Mouse (Mus musculus): ENCODE measurements around the gene Fgb. TPM values are rescaled to one million over a fixed set of nuclear protein-coding genes. Genes with fewer than 3 reads are reported as not detected.

The Fgb gene
- total RNA-seq, 2 experiments from 2014 or later = not detected

DNA sequence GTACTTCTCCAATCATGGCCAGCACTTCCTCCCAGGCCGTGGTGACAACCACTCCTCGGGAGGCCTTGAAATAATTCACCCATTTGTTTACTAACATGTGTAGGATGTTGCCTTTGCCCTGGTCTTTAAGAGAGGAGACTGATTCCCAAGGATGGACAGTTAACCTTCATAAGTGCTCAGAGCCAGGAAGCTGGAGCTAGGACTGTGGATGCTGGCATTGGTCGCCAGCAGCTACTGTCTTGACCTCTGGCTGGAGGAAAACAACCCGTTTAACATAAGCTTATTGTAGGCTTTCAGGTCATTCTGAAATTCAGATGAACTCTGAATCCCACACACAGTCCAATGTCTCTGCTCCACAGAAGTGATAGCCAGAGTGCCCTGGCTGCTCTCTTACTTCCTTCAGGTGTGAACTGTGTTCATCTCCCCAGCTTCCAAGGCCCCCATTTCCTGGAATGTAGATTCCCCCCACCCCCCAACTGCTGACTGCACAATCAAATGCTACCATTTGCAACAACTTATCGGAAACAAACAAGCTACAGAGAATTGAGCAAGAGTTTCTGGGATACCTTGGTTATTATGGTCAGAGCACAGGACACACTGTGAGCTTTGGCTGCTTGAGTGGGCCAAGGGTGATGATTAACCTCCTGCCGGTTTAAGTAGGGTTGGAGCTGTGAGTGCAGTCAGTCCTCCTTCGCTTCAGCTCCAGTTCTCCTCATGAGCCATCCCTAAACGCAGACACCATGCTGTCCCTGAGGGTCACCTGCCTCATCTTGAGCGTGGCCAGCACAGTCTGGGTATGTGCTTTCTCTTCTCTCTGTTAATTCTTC lies 24.0 kb downstream of the Fgb start, which contains the start of gene Fga:
Gene Fga, plus strand, starts transcription at position 602 of the 827 bp plus-strand sequence.
- no peak for TF ChIP-seq CTCF (IDR thresholded peaks at IDR 0.05)
- intact Hi-C loops (cut with DNase I) = no loop called here
- H3K4me3 ChIP-seq = no peak within 1 kb of the TSS
- no peak within 1 kb of the TSS for H3K27ac ChIP-seq
- no peak for DNase-seq (ENCODE audit: extremely low spot score in 1 of 2, low spot score in 2 of 2)

DNA sequence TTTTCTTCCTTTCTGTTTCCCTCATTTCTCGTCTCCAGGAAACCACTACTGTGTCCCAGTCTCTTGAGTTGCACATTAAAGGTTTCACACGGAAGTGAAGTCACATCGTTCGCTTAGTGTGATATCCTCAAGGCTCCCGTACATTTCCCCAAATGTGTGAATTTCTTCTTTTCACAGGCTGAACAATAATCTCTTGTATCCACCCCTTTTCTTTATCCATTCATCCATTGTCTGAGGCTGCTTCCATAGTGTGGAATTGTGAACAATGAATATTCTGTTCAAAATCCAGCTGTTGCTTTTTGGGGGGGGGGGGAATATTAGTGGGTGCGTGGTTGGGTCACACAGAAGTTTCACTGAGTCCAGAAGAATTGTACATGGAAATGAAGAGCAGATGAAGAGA lies 24.6 kb downstream of the Fgb start:
- Histone ChIP-seq H3K27ac (no peak overlapping the region), H3K4me3 (no peak overlapping the region)
- intact Hi-C loops (cut with DNase I) = no loop called here
- no peak for TF ChIP-seq CTCF (IDR thresholded peaks at IDR 0.05)
- DNase-seq (ENCODE audit: extremely low spot score in 1 of 2, low spot score in 2 of 2) = no peak

DNA sequence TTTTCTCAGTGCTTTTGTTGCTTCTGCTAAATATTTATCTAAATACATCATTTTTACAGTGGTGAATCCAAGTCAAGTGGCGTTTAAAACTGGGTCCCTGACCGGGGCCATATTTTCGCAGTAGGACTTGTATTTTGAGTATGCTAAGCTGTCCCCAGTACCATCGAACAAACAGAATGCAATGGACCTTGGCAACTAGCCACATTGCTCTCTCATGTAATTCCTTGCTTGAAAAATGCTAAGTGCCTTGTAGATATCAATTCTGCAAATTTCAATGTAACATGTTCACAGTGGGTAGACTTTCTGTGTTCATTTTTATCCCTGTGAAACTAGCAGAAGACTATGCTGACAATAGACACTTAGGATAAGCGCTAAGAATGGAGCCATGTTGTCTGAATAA lies 28.5 kb downstream of the Fgb start:
- intact Hi-C loops (cut with DNase I) = no loop called here
- no peak for TF ChIP-seq CTCF (IDR thresholded peaks at IDR 0.05)
- Histone ChIP-seq H3K27ac (no peak overlapping the region), H3K4me3 (no peak overlapping the region)
- DNase-seq (ENCODE audit: extremely low spot score in 1 of 2, low spot score in 2 of 2) = no peak

DNA sequence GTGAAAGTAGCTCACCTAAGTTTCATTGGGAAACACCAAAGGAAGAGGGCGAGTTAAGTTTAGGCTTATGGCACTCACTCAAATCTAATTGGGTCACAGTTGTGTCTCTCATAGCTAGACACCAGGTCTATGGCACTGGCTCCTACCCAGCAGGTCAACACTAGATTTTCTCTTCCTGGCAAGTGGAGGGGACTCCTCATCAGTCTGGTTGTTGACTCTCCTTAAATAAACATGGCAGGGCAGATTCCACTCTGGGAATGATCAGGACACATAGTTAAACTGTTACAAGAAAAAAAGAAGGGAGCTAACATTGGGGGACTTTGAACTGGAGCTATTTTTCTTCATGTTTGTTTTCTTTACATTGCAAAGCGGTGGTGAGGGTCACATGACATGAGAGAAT lies 29.3 kb downstream of the Fgb start:
- intact Hi-C loops (cut with DNase I) = no loop called here
- H3K27ac ChIP-seq = no peak overlapping the region
- no peak overlapping the region for H3K4me3 ChIP-seq
- TF ChIP-seq CTCF (IDR thresholded peaks at IDR 0.05) = no peak
- DNase-seq (ENCODE audit: extremely low spot score in 1 of 2, low spot score in 2 of 2) = no peak

DNA sequence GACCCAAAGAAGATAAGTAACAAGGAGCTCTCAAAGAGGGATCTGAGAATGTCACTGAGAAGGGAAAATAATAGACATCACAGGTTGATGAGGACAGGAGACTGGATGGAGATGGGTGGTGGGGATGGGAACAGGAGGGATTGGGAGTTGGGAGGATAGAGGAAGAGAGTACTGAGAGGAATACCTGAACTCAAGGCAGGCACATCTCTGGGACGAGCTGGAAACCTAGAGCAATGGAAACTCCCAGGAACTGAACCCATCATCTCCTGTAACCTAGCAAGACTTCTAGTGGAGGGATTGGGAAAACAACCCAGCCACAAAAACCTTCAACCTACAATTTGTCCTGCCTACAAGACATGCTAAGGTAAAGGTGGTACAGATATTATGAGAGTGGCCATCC lies 33.4 kb downstream of the Fgb start:
- no peak for TF ChIP-seq CTCF (IDR thresholded peaks at IDR 0.05)
- Histone ChIP-seq H3K27ac (no peak overlapping the region), H3K4me3 (no peak overlapping the region)
- intact Hi-C loops (cut with DNase I) = no loop called here
- DNase-seq (ENCODE audit: extremely low spot score in 1 of 2, low spot score in 2 of 2) = no peak

DNA sequence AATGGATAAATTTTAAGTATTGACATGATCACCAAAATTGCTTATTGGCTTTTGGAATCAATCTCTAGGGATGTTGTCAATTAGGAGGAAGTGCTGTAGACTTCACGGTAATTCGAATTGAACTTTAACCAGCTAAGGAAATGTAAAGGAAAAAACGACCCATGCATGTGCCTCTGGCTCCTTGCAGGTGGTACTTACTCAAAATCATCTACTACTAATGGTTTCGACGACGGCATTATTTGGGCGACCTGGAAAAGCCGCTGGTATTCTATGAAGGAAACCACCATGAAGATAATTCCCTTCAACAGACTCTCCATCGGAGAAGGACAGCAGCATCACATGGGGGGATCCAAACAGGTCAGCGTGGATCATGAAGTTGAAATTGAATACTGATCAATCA lies 35.7 kb downstream of the Fgb start:
- H3K27ac ChIP-seq = no peak overlapping the region
- intact Hi-C loops (cut with DNase I) = no loop called here
- TF ChIP-seq CTCF (IDR thresholded peaks at IDR 0.05) = no peak
- DNase-seq (ENCODE audit: extremely low spot score in 1 of 2, low spot score in 2 of 2) = no peak
- no peak overlapping the region for H3K4me3 ChIP-seq

DNA sequence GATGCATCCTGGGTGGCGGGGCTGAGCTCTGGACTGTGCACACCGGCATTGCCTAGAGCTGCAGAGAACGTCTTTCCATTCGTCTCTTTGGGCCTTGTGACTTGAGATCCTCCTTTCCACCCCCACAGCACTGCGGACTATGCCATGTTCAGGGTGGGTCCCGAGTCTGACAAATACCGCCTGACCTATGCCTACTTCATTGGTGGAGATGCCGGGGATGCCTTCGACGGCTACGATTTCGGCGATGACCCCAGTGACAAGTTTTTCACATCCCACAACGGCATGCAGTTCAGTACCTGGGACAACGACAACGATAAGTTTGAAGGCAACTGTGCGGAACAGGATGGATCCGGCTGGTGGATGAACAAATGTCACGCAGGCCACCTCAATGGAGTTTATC lies 37.0 kb downstream of the Fgb start:
- no peak for DNase-seq (ENCODE audit: extremely low spot score in 1 of 2, low spot score in 2 of 2)
- no peak overlapping the region for H3K27ac ChIP-seq
- no peak overlapping the region for H3K4me3 ChIP-seq
- TF ChIP-seq CTCF (IDR thresholded peaks at IDR 0.05) = no peak
- intact Hi-C loops (cut with DNase I) = no loop called here

DNA sequence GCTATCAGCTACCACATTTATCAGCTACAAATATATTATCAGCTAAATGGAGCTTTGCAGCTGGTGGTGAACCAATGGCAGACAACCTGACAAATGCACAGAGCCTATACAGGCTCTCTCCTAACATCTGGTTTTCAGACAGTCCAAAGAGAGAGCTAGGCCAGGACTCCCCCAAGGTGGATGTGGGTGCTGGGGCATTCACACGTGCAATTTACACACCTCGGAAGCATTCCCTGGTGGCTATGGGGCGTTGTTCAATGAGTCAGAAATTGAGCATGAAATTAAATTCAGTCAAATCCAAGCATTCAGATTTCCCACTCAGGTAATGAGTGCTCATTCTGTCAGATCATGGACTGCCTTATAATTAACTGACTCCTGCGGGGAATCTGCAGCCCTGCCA lies 38.1 kb downstream of the Fgb start:
- no peak overlapping the region for H3K4me3 ChIP-seq
- intact Hi-C loops (cut with DNase I) = no loop called here
- H3K27ac ChIP-seq = no peak overlapping the region
- no peak for DNase-seq (ENCODE audit: extremely low spot score in 1 of 2, low spot score in 2 of 2)
- no peak for TF ChIP-seq CTCF (IDR thresholded peaks at IDR 0.05)

DNA sequence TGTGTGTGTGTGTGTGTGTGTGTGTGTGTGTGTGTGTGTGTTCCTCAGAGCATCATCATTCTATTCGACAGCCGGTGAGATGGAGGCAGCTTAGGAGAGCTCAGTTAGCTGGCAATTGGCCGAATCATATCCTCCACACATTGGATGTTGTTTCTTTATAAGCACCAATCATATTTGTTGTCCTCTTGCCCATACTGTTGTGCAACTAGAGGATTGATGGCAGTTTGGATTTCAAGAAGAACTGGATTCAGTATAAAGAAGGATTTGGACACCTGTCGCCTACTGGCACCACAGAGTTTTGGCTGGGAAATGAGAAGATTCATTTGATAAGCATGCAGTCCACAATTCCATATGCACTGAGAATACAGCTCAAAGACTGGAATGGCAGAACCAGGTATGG lies 38.5 kb downstream of the Fgb start:
- no peak for DNase-seq (ENCODE audit: extremely low spot score in 1 of 2, low spot score in 2 of 2)
- Histone ChIP-seq H3K27ac (no peak overlapping the region), H3K4me3 (no peak overlapping the region)
- TF ChIP-seq CTCF (IDR thresholded peaks at IDR 0.05) = no peak
- intact Hi-C loops (cut with DNase I) = no loop called here

DNA sequence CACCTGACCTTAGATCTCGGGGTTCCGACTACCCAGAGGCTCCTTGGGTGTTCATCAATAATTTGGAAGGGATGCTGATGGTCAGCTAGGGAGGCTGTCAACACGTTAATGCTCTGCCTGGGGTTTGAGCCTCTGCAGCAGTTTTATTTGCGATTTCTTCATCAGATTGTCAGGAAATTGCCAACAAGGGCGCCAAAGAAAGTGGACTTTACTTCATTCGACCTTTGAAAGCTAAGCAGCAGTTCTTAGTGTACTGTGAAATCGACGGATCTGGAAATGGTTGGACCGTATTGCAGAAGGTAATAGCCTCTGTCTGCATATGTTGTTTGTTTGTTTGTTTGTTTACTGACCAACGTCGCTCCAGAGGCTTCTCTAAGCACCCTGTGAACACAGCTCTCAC lies 39.4 kb downstream of the Fgb start:
- H3K4me3 ChIP-seq = no peak overlapping the region
- no peak overlapping the region for H3K27ac ChIP-seq
- DNase-seq (ENCODE audit: extremely low spot score in 1 of 2, low spot score in 2 of 2) = no peak
- no peak for TF ChIP-seq CTCF (IDR thresholded peaks at IDR 0.05)
- intact Hi-C loops (cut with DNase I) = no loop called here

DNA sequence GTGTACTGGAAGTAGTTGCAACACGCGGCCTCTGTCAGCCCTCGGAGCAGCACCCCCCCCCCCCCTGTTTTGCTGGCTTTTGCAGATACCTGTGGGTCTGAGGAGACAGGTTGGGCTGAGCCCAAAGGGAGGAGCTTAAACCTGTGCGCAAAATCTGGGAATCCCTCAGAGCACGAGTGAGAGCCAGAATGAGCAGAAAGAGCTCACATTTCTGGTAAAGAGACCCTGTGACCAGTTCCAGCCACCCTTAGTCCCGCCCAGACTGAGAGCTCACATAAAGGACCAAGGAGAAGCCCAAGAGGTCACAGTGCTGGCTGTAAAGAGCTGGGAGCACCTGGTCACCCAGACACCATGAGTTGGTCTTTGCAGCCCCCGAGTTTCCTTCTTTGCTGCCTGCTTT lies 42.1 kb downstream of the Fgb start, which contains the start of gene Fgg:
Gene Fgg, plus strand, starts transcription at position 168 of the 400 bp plus-strand sequence.
- TF ChIP-seq CTCF (IDR thresholded peaks at IDR 0.05) = no peak
- intact Hi-C loops (cut with DNase I) = loop anchor here (10.0 kb wide), 1 partner anchor 897 kb away; no protein-coding TSS in a partner anchor
- no peak for DNase-seq (ENCODE audit: extremely low spot score in 1 of 2, low spot score in 2 of 2)
- Histone ChIP-seq H3K27ac (no peak within 1 kb of the TSS), H3K4me3 (no peak within 1 kb of the TSS)

DNA sequence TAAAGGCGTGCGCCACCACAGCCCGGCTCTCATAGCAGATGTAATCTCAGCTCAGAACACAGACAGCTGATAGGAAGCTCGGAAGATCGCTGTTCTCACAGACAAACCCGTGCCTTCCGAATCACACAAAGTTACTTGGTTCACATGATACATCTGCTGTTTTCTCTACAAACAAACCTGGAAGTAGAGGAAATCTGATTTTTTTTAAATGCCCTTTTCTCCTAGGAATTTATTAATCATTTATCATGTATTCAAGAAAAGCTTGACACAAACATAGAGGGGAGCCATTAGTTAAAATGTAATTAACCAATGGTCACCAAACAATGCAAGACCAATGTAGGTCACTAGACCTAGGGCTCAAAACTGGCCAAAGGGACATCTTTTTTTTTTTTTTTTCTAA lies 44.9 kb downstream of the Fgb start:
- Histone ChIP-seq H3K27ac (no peak overlapping the region), H3K4me3 (no peak overlapping the region)
- no peak for TF ChIP-seq CTCF (IDR thresholded peaks at IDR 0.05)
- intact Hi-C loops (cut with DNase I) = loop anchor here (5.0 to 10.0 kb wide), 2 partner anchors 218 to 900 kb away; no protein-coding TSS in a partner anchor
- no peak for DNase-seq (ENCODE audit: extremely low spot score in 1 of 2, low spot score in 2 of 2)

DNA sequence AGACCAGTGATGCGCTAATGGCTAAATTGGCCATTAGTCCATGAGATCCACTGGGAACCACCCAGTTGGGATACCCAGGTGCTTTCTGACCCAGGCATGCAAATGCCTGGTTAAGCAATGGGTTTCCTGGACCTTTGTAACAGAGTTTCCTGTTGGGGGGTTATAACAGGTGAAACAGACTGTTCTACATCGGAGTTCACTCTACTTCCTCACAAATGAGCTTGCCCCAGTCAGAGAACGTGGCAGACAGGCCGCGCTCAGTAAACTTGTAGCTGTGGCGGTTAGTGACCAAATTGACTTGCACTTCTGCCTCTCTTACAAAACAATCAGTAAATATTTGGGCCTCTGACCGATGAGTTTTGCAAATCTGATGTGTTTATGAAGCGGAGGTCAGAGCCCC lies 46.6 kb downstream of the Fgb start:
- DNase-seq (ENCODE audit: extremely low spot score in 1 of 2, low spot score in 2 of 2) = no peak
- intact Hi-C loops (cut with DNase I) = loop anchor here (5.0 to 10.0 kb wide), 2 partner anchors 219 to 902 kb away; no protein-coding TSS in a partner anchor
- Histone ChIP-seq H3K27ac (no peak overlapping the region), H3K4me3 (no peak overlapping the region)
- TF ChIP-seq CTCF (IDR thresholded peaks at IDR 0.05) = no peak

All from left cerebral cortex, adult 2 months (tissue).